Mouse (Mus musculus): ENCODE results near the gene N4bp1. TPM values are rescaled to one million over a fixed set of nuclear protein-coding genes. Genes with fewer than 3 reads are reported as not detected.

The N4bp1 gene
- total and polyA plus RNA-seq, 2 experiments from 2014 or later = 4.9 to 15.5 TPM

DNA sequence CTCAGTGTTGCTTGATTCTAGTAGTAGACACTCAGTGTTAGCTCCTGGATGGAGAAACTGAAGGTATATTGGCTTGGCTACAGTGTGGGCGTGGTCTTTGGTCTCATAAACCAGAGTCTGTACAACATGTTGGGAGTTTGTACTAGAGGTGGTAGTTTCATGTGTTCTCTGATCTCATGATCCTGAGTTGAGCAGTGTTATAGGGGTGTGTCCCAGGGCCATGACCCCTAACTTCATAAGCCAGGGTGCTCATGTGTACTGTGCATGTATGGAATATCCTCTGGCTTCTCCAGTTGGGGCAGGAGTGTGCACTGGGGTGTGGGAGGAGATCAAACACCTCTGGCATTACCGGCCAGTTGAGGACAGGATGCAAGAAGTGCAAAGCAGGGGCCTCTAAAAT lies 32.6 kb upstream of the N4bp1 start:
- no peak overlapping the region for H3K9ac ChIP-seq (replicated peaks; ENCODE audit: low read length)
- 0 out of 2 replicates have a peak, but pooled peaks cover 5% of the 10 kb centered on the region for H3K4me1 ChIP-seq (ENCODE audit: insufficient read depth, low read length)
- no peak for DNase-seq (ENCODE audit: low spot score)
- no peak for TF ChIP-seq CTCF (IDR thresholded peaks at IDR 0.05; ENCODE audit: low read depth)
- no peak for ATAC-seq
- no peak overlapping the region for H3K27ac ChIP-seq
- no peak overlapping the region for H3K4me2 ChIP-seq (ENCODE audit: low read depth, low read length)
- WGBS = 92% methylated on average over 2 of the region's 2 CpGs
- no peaks in the 10 kb centered on the region for H3K27me3 ChIP-seq (ENCODE audit: insufficient read depth, low read length)
- no peak overlapping the region for H3K4me3 ChIP-seq (ENCODE audit: low read length)
- no peaks in the 10 kb centered on the region for H3K9me3 ChIP-seq (ENCODE audit: low read length)
- no peaks in the 10 kb centered on the region for H3K36me3 ChIP-seq (ENCODE audit: insufficient read depth, low read length)

DNA sequence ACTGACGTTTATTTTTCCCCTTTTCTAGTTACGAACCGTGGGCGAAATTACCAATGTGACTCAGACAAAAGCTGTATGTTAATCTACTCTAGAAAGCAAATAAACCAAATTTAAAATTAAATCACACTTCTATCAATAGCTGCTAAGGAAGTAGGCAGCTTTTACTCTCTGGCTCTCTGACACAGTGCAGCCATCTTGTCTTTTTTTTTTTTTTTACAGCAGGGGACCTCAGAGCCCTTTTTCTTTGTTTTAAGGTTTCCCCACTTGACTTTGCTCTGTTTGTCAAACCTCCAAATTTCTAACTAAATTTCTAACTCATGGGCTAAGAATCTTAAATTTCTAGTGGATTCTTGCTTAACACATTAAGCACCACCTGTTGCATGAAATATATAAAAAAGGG lies 31.3 kb upstream of the N4bp1 start:
- Histone ChIP-seq H3K4me1 (ENCODE audit: insufficient read depth, low read length) (0 out of 2 replicates have a peak, but pooled peaks cover 4% of the 10 kb centered on the region), H3K27me3 (ENCODE audit: insufficient read depth, low read length) (no peaks in the 10 kb centered on the region), H3K4me3 (ENCODE audit: low read length) (no peak overlapping the region), H3K9me3 (ENCODE audit: low read length) (no peaks in the 10 kb centered on the region), H3K9ac (replicated peaks; ENCODE audit: low read length) (no peak overlapping the region), H3K27ac (no peak overlapping the region), H3K36me3 (ENCODE audit: insufficient read depth, low read length) (no peaks in the 10 kb centered on the region), H3K4me2 (ENCODE audit: low read depth, low read length) (no peak overlapping the region)
- WGBS = 86% methylated on average over 4 of the region's 4 CpGs
- ATAC-seq (no peak), DNase-seq (ENCODE audit: low spot score) (no peak)
- no peak for TF ChIP-seq CTCF (IDR thresholded peaks at IDR 0.05; ENCODE audit: low read depth)

DNA sequence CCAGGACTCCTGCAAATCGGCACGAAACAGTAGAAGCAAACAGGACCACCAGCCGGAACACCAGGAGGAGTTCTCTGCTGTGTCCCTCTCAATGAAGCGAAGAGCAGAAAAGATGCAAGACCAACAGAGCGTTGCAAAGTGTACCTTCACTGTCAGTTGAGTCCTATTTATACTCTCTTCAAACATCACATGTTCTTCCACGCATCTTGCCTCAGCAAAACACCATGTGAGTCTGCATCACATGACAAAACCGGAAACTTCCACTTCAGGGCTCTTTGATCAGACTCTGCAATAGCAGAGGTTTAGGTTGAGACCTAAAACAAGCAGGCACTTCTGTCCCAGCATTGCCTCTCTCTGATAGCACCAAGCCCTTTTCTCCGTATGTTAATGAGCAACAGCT lies 26.1 kb upstream of the N4bp1 start:
- Histone ChIP-seq H3K4me2 (ENCODE audit: low read depth, low read length) (no peak overlapping the region), H3K9me3 (ENCODE audit: low read length) (no peaks in the 10 kb centered on the region), H3K4me3 (ENCODE audit: low read length) (no peak overlapping the region), H3K36me3 (ENCODE audit: insufficient read depth, low read length) (no peaks in the 10 kb centered on the region), H3K4me1 (ENCODE audit: insufficient read depth, low read length) (no peaks in the 10 kb centered on the region), H3K27ac (no peak overlapping the region), H3K27me3 (ENCODE audit: insufficient read depth, low read length) (no peaks in the 10 kb centered on the region), H3K9ac (replicated peaks; ENCODE audit: low read length) (no peak overlapping the region)
- TF ChIP-seq CTCF (IDR thresholded peaks at IDR 0.05; ENCODE audit: low read depth) = no peak
- 84% methylated on average over 8 of the region's 8 CpGs for WGBS
- no peak for DNase-seq (ENCODE audit: low spot score)
- ATAC-seq = no peak

DNA sequence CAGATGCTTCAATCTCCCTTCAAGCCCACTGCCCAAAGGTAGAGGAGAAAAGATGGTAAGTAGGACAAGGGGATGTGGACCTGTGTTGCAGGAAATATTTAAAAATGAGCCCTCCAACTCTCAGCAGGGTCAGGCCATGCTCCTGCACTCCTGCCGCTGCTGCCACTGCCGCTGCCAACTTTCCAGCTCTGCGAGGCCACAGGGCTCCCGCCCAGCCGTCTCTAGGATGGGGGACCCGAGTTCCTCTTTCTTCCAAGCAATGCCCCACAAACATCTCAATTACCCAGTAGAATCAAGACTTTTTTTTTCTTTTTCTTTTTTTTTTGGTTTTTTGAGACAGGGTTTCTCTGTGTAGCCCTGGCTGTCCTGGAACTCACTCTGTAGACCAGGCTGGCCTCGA lies 25.2 kb upstream of the N4bp1 start:
- Histone ChIP-seq H3K27ac (no peak overlapping the region), H3K4me3 (ENCODE audit: low read length) (no peak overlapping the region), H3K27me3 (ENCODE audit: insufficient read depth, low read length) (no peaks in the 10 kb centered on the region), H3K4me1 (ENCODE audit: insufficient read depth, low read length) (no peaks in the 10 kb centered on the region), H3K36me3 (ENCODE audit: insufficient read depth, low read length) (no peaks in the 10 kb centered on the region), H3K9ac (replicated peaks; ENCODE audit: low read length) (no peak overlapping the region), H3K4me2 (ENCODE audit: low read depth, low read length) (no peak overlapping the region), H3K9me3 (ENCODE audit: low read length) (no peaks in the 10 kb centered on the region)
- DNase-seq (ENCODE audit: low spot score) (no peak), ATAC-seq (no peak)
- TF ChIP-seq CTCF (IDR thresholded peaks at IDR 0.05; ENCODE audit: low read depth) = no peak
- WGBS = 71% methylated on average over 6 of the region's 7 CpGs

DNA sequence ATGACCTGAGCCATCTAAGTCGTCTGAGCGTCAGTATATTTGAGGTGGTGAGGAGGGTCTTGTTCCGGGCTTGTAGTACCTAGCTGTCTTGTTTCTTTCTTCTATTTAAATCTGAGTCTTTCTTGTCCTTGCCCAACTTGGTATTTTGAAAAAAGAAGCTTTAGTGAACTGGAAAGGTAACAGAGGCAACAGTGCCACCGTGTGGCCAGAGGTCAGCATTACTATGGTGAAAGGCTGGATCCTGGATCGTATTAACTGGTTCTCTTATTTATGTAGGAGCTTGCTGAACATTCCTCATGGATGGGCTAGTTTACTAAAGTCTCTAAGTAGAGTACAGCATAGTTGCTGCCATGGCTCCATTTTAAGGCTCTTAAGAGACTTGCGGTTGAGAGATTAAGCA lies 23.5 kb upstream of the N4bp1 start:
- H3K9ac ChIP-seq (replicated peaks; ENCODE audit: low read length) = no peak overlapping the region
- no peak overlapping the region for H3K4me2 ChIP-seq (ENCODE audit: low read depth, low read length)
- DNase-seq (ENCODE audit: low spot score) (peak; percentile 89), ATAC-seq (no peak)
- no peaks in the 10 kb centered on the region for H3K27me3 ChIP-seq (ENCODE audit: insufficient read depth, low read length)
- peak; percentile 93 for TF ChIP-seq CTCF (IDR thresholded peaks at IDR 0.05; ENCODE audit: low read depth)
- 16% methylated on average over 6 of the region's 6 CpGs for WGBS
- H3K4me3 ChIP-seq (ENCODE audit: low read length) = no peak overlapping the region
- H3K27ac ChIP-seq = no peak overlapping the region
- no peaks in the 10 kb centered on the region for H3K9me3 ChIP-seq (ENCODE audit: low read length)
- no peaks in the 10 kb centered on the region for H3K4me1 ChIP-seq (ENCODE audit: insufficient read depth, low read length)
- H3K36me3 ChIP-seq (ENCODE audit: insufficient read depth, low read length) = no peaks in the 10 kb centered on the region

DNA sequence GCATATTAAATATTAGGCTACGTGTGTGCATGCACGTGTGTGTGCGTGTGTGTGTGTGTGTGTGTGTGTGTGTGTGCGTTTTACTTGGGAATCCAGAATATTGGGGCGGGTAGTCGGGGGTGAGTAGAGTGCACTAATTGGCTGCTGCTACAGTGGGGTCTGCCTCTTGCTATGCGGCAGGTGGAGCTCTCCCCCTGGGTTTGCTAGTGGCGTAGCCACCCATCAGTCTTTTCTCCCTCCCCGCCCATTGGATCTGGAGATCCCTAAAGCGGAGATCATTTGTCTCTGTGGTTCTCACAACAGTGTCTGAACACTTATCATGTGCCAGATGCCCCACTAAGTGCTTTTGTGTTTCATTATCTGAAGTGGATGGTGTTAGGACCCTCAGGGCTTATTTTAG lies 19.9 kb upstream of the N4bp1 start:
- no peak for TF ChIP-seq CTCF (IDR thresholded peaks at IDR 0.05; ENCODE audit: low read depth)

DNA sequence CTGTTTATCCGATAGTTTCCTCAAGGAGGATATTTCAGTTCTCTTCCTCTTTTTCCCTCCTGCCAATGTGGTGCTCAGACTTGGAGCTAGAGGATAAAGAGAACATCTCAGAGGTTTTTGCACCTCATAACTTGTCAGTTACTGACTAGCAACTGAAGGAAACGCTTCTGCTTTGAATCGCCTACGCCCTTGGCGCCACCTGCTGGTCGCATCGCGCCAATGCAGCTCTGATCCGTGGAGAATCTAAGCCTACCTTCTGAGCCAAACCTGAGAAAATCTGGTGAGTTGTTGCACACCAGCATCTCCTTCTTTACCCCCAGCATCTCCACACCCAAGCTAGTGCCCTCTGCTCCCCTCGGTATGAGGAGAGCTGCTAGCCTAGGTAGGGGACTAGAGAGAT lies 18.0 kb upstream of the N4bp1 start:
- Histone ChIP-seq H3K4me2 (ENCODE audit: low read depth, low read length) (no peak overlapping the region), H3K27me3 (ENCODE audit: insufficient read depth, low read length) (no peaks in the 10 kb centered on the region), H3K9me3 (ENCODE audit: low read length) (no peaks in the 10 kb centered on the region), H3K27ac (no peak overlapping the region), H3K4me3 (ENCODE audit: low read length) (no peak overlapping the region), H3K36me3 (ENCODE audit: insufficient read depth, low read length) (no peaks in the 10 kb centered on the region), H3K9ac (replicated peaks; ENCODE audit: low read length) (no peak overlapping the region), H3K4me1 (ENCODE audit: insufficient read depth, low read length) (no peaks in the 10 kb centered on the region)
- ATAC-seq = no peak
- TF ChIP-seq CTCF (IDR thresholded peaks at IDR 0.05; ENCODE audit: low read depth) = peak; percentile 96
- peak; percentile 85 for DNase-seq (ENCODE audit: low spot score)
- WGBS = 5% methylated on average over 10 of the region's 10 CpGs

More for the DNA sequence above, 19.9 kb upstream of the N4bp1 start:
- Histone ChIP-seq H3K4me1 (ENCODE audit: insufficient read depth, low read length) (no peaks in the 10 kb centered on the region), H3K27ac (no peak overlapping the region), H3K9me3 (ENCODE audit: low read length) (no peaks in the 10 kb centered on the region), H3K4me2 (ENCODE audit: low read depth, low read length) (no peak overlapping the region), H3K4me3 (ENCODE audit: low read length) (no peak overlapping the region), H3K27me3 (ENCODE audit: insufficient read depth, low read length) (no peaks in the 10 kb centered on the region), H3K9ac (replicated peaks; ENCODE audit: low read length) (no peak overlapping the region), H3K36me3 (ENCODE audit: insufficient read depth, low read length) (no peaks in the 10 kb centered on the region)
- 81% methylated on average over 10 of the region's 10 CpGs for WGBS
- DNase-seq (ENCODE audit: low spot score) (no peak), ATAC-seq (no peak)

Data from hindbrain, postnatal 0 days (tissue).